Mouse (Mus musculus) cortical plate, adult 2 months (tissue): ENCODE measurements at regions not wholly inside any gene's neighbourhood (a gene's known extent, or its start where the extent isn't known, plus 50 kb on each side); places are given as distances from the start of the nearest gene placed in this dataset.

Experiments
- CTCF ChIP-seq: fragments of 200-500 bp; IDR thresholded peaks from 2 replicates; pipeline ENCODE4 v1.5.1; 2011; ENCODE audit warnings: mild to moderate bottlenecking, control low read depth, low read length; ENCODE audit not compliant: insufficient read depth; ENCODE audit errors: extremely low read depth
- POLR2A ChIP-seq: fragments of 200-500 bp; IDR thresholded peaks from 2 replicates; pipeline ENCODE4 v1.6.1; 2011; ENCODE audit warnings: mild to moderate bottlenecking, low read length, control low read depth; ENCODE audit not compliant: insufficient read depth; ENCODE audit errors: extremely low read depth

DNA sequence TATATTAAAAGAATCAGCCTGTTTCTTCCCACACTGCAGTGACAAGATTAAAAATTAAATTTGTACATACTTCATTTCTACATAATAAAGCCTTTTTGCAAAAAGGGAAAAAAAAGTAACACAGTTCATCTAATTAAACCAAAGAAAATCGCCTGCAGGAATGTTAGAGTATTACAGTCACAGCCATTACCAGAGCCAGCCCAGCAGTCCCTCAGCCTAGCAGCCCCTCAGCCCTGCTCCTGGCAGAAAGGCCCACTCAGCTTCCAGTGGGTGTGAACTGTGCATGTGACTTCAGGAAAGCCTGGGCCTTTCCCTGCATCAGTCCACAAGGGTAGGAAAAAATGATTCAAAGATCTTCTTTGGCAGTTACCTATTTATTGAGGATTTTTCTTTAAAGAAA, 256.8 kb upstream of the 3110018I06Rik start:
- TF ChIP-seq POLR2A: no peak
- no peak for TF ChIP-seq CTCF
